Mouse (Mus musculus): Measurements from ENCODE around the gene En2. TPM values are rescaled to one million over a fixed set of nuclear protein-coding genes. Genes with fewer than 3 reads are reported as not detected.

En2 gene
- polyA plus RNA-seq, 1 experiment, result not detected

- no peak for DNase-seq (ENCODE audit: low spot score)
Measured at GRCm38 (mm10) chr5:28178322-28178721, 12.8 kb downstream of the En2 start.

GRCm38 (mm10) chr5:28179237-28179790, 13.8 kb downstream of the En2 start:
- DNase-seq (ENCODE audit: low spot score), result no peak

DNA sequence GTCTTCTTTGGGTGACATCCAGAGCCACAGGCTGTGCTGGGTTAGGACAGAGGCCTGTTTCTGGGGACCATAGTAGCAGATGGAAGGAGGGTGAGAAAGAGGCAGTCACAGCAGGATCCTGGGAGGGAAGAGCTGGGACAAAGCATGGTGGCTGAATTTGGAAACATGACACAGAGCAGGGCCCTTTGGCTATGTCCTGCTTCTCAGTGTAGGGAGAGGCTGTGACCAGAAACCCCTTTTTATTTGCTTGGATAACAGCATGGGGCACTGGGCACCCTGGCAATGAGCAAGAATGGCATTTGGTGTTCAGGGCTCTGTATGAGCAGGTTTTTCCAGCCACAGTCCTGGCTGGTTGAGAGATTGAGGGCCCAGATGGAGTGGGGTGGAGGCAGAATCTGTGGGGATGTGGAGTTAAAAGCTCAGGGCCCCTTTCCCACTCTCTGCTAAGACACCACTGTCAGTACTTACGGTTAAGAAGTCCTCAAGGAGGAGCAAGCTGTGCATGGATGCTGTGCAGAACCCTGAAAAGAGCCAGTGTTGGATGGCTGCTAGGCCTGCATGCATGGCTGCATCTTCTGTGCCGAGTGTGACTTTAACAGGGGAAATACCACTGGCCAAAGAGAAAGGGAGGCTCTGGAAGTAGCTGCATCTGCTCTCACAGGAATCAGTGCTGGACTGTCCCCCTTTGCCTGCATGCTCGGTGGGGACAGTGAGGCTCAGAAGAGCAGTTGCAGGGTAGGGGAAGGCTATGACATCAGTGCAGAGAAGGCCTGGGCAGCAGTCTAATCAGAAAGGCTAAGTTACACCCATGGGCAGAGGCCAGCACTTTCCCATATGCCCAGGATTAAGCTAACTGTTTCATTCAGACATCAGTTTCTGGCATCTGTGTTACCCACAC, 26.0 kb downstream of the En2 start:
- DNase-seq (ENCODE audit: low spot score), result no peak

- no peak for DNase-seq (ENCODE audit: low spot score)
Measured at GRCm38 (mm10) chr5:28192099-28192454, 26.6 kb downstream of the En2 start.

DNA sequence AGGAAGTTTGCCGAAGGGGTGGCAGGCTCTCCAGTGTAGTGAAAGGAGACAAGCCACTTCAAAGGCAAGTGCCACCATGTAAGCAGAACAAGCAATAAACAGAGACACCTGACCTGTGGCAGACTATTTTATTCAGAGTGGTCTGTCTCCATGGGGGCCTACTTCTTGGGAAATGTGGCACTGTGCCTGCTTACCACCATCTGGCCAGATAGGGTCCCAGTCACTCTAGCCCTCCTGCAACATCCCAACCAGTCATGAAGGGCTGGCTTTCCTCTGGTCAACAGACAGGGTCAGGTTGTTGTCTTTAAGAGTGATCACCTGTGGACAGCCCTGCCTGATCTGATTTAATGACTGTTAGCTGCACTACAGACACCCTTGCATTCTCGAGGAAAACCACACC, 30.0 kb downstream of the En2 start:
- no peak for DNase-seq (ENCODE audit: low spot score)

- DNase-seq (ENCODE audit: low spot score), result no peak
Measured at GRCm38 (mm10) chr5:28199089-28199873, 33.8 kb downstream of the En2 start.

GRCm38 (mm10) chr5:28203086-28203485, 37.6 kb downstream of the En2 start:
- no peak for DNase-seq (ENCODE audit: low spot score)

DNA sequence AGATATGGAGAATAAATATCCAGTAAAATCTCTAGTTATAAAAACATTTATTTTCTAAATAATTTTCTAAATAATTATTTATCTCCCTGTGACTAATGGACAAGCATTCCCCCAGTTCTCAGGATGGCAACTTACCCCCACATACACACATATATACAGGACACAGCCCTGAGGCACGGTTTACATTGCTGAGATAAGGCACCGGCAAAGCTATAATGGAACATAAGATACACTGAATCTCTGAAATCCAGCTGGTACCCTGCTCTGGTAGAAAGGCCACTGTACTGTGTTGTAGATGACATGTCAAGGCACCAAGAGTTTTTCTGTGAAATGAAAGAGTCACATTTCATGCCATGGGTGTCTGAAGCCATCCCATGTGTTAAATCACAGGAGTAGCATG, 39.2 kb downstream of the En2 start:
- no peak for DNase-seq (ENCODE audit: low spot score)

DNA sequence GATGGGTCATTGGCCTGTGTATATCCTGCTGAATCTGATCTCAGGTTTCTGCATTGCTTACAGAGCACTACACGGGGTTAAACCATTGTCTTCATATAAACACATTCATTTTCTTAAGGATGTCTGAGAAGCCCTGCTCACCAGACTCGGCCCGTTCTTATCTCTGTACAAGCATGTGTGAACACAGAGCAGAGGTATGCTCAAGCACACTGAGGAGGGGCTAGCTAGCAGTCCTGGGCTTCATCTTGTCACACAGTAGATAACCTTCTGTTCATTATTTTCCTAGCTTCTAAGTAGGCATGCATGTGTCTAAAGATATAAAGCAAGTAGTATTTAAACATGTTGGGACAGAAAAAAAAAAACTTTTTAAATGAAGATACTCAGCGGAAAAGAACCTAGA, 41.0 kb downstream of the En2 start:
- DNase-seq (ENCODE audit: low spot score), result no peak

DNA sequence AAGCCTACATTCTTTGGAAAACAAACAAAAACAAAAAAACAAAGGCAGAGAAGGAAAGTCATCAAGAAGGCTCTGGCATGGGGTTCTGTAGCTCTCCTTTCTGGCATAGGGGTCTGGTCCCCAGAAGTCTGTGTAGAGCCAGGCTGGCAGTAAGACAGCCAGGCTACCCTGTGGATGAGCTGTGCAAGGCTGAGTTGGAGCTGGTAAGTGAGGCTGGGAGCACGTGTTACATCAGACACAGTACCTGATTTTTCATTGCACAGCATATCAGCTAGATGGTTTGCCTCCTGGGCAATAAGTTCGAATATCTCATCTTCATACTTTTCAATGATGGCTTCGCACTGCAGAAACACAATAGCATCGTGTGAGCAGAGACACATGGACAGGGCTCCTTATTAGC, 41.5 kb downstream of the En2 start:
- DNase-seq (ENCODE audit: low spot score), result no peak

DNA sequence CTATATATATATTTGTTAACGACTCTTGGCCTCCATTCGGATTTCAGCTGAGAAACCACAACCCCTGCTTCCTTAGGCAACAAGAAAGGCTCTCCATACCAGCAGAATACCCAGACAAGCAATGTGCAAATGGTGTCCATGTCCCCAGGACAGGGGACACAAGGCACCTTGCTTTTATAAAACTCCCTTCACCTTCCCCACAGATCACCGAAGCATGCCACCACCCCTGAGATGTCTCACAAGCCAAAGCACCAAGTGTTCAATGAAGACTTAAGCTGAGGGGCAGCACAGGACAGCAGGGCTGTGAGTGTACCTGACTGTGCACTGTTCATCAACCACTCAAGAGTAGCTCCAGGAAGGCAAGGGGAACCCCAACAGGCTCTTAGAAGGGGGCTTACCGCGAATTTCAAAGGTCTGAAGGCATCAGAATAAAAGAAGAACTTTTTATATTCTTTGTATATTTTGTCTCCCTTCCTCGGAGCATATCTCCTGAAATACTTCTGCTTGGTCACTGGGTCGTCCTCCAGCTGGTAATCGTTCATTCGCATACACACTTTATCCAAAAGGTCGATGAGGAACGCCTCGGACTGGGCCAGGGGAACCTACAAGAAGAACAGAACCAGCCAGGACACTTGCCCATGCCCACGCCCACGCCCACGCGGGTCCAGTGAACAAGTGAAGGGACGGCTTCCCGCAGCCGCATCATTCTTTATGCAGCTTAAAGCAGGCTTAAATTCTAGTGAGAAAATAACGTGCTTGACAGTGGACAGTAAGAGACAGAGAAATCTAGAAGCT, 43.4 kb downstream of the En2 start:
- DNase-seq (ENCODE audit: low spot score), result no peak

DNA sequence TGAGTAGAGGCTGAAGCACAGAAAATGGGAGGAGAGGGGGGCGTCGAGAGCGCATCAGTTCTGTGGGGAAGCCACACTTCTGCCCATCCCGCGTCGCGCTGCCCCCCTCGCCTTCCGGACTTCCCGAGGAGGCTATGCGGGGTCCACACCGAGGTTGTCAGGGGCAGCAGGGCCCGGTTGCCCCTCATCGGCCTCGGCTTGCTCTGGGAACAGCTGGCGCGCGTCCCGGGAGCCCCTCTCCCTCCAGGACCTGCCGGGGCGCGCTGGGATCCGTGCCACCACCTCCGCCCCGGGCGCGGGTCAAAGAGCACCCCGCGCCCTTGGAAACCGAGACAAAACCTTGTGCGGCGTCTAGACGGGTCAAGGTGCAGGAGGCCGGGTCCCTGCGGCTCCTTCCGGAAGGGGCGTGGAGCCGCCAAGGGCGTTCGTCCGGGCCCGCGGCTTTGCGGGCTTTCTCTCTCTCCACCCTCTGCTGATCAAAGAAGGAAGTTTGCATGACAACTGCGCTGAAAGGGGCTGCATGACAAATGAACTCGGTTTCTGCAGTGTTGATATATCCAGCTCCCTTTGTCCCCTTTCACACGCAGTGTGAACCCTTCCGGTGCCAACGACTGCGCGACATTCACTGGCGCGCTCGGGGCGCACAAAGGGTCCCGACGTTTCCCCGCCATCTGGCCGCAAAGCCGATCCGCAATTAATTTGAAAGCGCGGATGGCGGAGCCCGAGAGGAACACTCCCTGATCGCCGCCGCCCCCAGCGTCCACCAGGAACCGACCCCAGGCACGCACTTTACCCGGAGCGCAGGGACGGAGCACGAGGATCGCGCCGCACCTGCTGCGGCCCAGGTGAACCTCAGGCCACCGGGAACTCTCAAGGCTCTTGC, 44.3 kb downstream of the En2 start:
- no peak for DNase-seq (ENCODE audit: low spot score)

DNA sequence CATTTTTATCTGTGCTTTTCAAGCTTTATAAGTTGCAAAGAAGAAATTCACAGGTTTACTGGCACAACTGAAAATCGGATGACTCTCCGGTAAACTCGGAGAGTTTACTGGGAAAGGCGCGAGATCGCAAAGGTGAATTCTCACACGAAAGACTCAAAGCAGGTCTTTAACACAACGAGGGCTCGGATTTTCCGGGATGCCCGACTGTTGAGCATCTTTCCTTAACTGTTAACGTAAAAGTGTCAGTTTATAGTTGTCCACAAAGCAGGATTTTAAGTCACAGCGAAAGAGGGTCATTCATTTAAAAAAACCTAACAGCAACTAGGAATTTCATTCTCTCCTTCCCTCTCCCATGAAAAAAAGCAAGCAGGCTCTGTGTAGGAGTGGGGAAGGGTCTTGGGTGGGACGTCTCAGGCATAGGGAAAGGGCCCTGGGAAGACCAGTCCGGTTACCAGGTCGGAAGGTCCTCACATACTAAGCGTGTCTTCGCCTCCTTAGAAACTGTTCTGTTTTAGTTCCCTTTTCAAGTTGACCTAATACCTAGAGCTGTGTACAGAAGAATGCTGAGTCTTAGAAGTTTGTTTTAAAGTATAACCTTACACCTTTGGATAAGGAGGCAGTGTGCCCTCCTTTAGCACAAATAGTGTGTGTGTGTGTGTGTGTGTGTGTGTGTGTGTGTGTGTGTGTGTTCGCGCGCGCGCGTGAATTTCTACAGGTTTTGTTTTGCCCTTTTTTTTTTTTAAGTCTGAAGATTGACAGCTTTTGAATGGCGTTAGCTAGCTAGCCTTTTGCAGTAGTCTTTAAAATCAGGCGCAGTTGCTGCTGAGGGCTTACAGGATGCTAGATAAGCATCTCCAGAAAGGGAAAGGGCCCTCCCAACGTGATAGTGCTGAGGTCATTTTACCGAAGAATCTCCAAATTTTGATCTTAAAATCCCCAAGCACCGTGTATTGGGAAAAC, 45.4 kb downstream of the En2 start:
- no peak for DNase-seq (ENCODE audit: low spot score)

DNA sequence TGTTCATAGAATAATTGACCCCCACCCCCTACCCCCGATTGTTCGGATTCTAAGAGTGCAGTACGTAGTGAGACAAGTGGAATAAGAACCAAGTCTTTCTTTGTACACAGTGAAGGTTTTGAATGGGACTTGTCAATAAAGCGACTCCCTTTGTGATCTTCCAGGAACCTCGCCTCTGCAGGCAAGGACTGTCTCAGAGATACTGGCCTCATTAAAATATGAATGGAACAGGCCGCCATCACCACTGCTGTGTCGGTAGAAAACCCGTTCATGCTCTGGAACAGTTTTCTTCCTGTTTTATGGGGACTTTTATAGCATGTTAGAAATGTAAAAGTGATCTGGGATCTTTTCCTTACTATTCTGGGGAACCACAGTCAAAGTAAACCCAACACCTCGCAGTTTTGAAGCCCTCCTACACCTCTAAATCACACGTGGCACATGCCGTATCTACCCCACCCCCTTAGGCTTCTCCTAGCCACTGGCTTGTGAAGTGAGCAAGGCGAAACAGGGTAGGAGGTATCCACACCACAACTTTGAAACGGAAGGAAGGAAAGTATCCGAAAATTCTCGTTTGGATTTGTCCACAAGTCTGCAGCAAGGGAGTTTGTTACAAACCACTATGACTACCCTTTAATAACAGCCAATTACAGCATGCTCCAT, 46.3 kb downstream of the En2 start:
- no peak for DNase-seq (ENCODE audit: low spot score)

DNA sequence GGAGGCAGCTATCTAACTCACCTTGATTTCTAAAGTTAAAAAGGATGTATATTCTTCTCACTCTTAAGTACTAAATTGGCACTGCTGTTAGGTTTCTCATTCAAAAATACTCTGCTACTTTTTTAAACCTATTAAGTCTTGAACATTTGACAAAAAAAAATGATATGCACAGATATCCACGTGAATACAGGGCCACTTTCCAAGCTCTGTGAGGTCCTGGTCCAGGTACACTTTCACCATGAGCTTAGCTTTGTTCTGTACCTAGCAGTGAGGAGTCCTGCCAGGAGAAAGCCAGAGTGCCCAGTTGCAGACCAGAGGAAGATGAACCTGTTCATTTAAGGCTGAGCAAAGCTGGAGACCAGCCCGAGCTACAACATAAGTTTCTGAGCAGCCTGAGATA, 47.9 kb downstream of the En2 start:
- no peak for DNase-seq (ENCODE audit: low spot score)

GRCm38 (mm10) chr5:28219596-28219995, 54.1 kb downstream of the En2 start:
- no peak for DNase-seq (ENCODE audit: low spot score)

All from urinary bladder, adult 2 months (tissue).